Mouse (Mus musculus): Measurements from ENCODE around the gene Wee2. TPM values are rescaled to one million over a fixed set of nuclear protein-coding genes. Genes with fewer than 3 reads are reported as not detected.

Gene Wee2
- polyA plus RNA-seq, 1 experiment from 2014 or later: not detected

- ATAC-seq: no peak
- no peak for DNase-seq
- WGBS (ENCODE audit: insufficient replicate concordance): 68% methylated on average over 5 of the region's 5 CpGs
- no peaks in the 10 kb centered on the region for H3K9me3 ChIP-seq (ENCODE audit: low read length)
- peaks cover under 1% of the 10 kb centered on the region for H3K36me3 ChIP-seq (replicated peaks; ENCODE audit: insufficient read depth, low read length)
- no peak overlapping the region for H3K4me3 ChIP-seq (ENCODE audit: low read depth, low read length)
- H3K27me3 ChIP-seq (ENCODE audit: insufficient read depth, low read length): no peaks in the 10 kb centered on the region
- no peak overlapping the region for H3K4me2 ChIP-seq (ENCODE audit: low read depth, low read length)
- TF ChIP-seq CTCF (IDR thresholded peaks at IDR 0.05; ENCODE audit: low read depth) (no peak), EP300 (IDR thresholded peaks at IDR 0.05; ENCODE audit: low read depth) (no peak)
- H3K27ac ChIP-seq (ENCODE audit: low read depth): no peak overlapping the region
- H3K9ac ChIP-seq (replicated peaks): no peak overlapping the region
- H3K4me1 ChIP-seq (ENCODE audit: insufficient read depth): no peaks in the 10 kb centered on the region
Measured at GRCm38 (mm10) chr6:40413046-40413445, 25.8 kb upstream of the Wee2 start.

GRCm38 (mm10) chr6:40413565-40413964 is 25.3 kb upstream of the Wee2 start:
- H3K36me3 ChIP-seq (replicated peaks; ENCODE audit: insufficient read depth, low read length): no peaks in the 10 kb centered on the region; the same call in 1 of the 2 replicates
- no peak for TF ChIP-seq EP300 (IDR thresholded peaks at IDR 0.05; ENCODE audit: low read depth)
- no peak for TF ChIP-seq CTCF (IDR thresholded peaks at IDR 0.05; ENCODE audit: low read depth)
- no peaks in the 10 kb centered on the region for H3K9me3 ChIP-seq (ENCODE audit: low read length)
- WGBS (ENCODE audit: insufficient replicate concordance): 86% methylated on average over 3 of the region's 3 CpGs
- ATAC-seq: no peak
- H3K4me2 ChIP-seq (ENCODE audit: low read depth, low read length): no peak overlapping the region
- no peak overlapping the region for H3K9ac ChIP-seq (replicated peaks)
- H3K4me1 ChIP-seq (ENCODE audit: insufficient read depth): no peaks in the 10 kb centered on the region
- no peaks in the 10 kb centered on the region for H3K27me3 ChIP-seq (ENCODE audit: insufficient read depth, low read length)
- no peak overlapping the region for H3K27ac ChIP-seq (ENCODE audit: low read depth)
- no peak overlapping the region for H3K4me3 ChIP-seq (ENCODE audit: low read depth, low read length)
- no peak for DNase-seq

GRCm38 (mm10) chr6:40415799-40416198 is 23.1 kb upstream of the Wee2 start:
- no peak overlapping the region for H3K4me3 ChIP-seq (ENCODE audit: low read depth, low read length)
- 72% methylated on average over 5 of the region's 5 CpGs for WGBS (ENCODE audit: insufficient replicate concordance)
- no peaks in the 10 kb centered on the region for H3K4me1 ChIP-seq (ENCODE audit: insufficient read depth)
- no peak overlapping the region for H3K9ac ChIP-seq (replicated peaks)
- no peaks in the 10 kb centered on the region for H3K27me3 ChIP-seq (ENCODE audit: insufficient read depth, low read length)
- H3K36me3 ChIP-seq (replicated peaks; ENCODE audit: insufficient read depth, low read length): peaks cover 2% of the 10 kb centered on the region; the same call in 1 of the 2 replicates
- H3K4me2 ChIP-seq (ENCODE audit: low read depth, low read length): no peak overlapping the region
- no peak for TF ChIP-seq EP300 (IDR thresholded peaks at IDR 0.05; ENCODE audit: low read depth)
- no peak for TF ChIP-seq CTCF (IDR thresholded peaks at IDR 0.05; ENCODE audit: low read depth)
- ATAC-seq (no peak), DNase-seq (no peak)
- no peak overlapping the region for H3K27ac ChIP-seq (ENCODE audit: low read depth)
- H3K9me3 ChIP-seq (ENCODE audit: low read length): no peaks in the 10 kb centered on the region

- TF ChIP-seq EP300 (IDR thresholded peaks at IDR 0.05; ENCODE audit: low read depth) (no peak), CTCF (IDR thresholded peaks at IDR 0.05; ENCODE audit: low read depth) (no peak)
Measured at GRCm38 (mm10) chr6:40418386-40418785, 20.5 kb upstream of the Wee2 start.

GRCm38 (mm10) chr6:40421099-40421498 is 17.8 kb upstream of the Wee2 start:
- H3K4me2 ChIP-seq (ENCODE audit: low read depth, low read length): no peak overlapping the region

More at GRCm38 (mm10) chr6:40418386-40418785, 20.5 kb upstream of the Wee2 start:
- no peak overlapping the region for H3K9ac ChIP-seq (replicated peaks)
- WGBS (ENCODE audit: insufficient replicate concordance): 86% methylated on average over 4 of the region's 4 CpGs
- DNase-seq (no peak), ATAC-seq (no peak)
- H3K36me3 ChIP-seq (replicated peaks; ENCODE audit: insufficient read depth, low read length): peaks cover 9% of the 10 kb centered on the region
- H3K4me3 ChIP-seq (ENCODE audit: low read depth, low read length): no peak overlapping the region
- H3K27me3 ChIP-seq (ENCODE audit: insufficient read depth, low read length): no peaks in the 10 kb centered on the region
- no peaks in the 10 kb centered on the region for H3K9me3 ChIP-seq (ENCODE audit: low read length)
- H3K27ac ChIP-seq (ENCODE audit: low read depth): no peak overlapping the region
- no peak overlapping the region for H3K4me2 ChIP-seq (ENCODE audit: low read depth, low read length)
- H3K4me1 ChIP-seq (ENCODE audit: insufficient read depth): no peaks in the 10 kb centered on the region

GRCm38 (mm10) chr6:40423013-40423412 is 15.9 kb upstream of the Wee2 start:
- WGBS (ENCODE audit: insufficient replicate concordance): 86% methylated on average over 1 of the region's 1 CpGs
- H3K4me2 ChIP-seq (ENCODE audit: low read depth, low read length): no peak overlapping the region
- DNase-seq (no peak), ATAC-seq (no peak)
- H3K9me3 ChIP-seq (ENCODE audit: low read length): no peaks in the 10 kb centered on the region
- TF ChIP-seq CTCF (IDR thresholded peaks at IDR 0.05; ENCODE audit: low read depth) (no peak), EP300 (IDR thresholded peaks at IDR 0.05; ENCODE audit: low read depth) (no peak)
- no peak overlapping the region for H3K27ac ChIP-seq (ENCODE audit: low read depth)
- H3K4me1 ChIP-seq (ENCODE audit: insufficient read depth): no peaks in the 10 kb centered on the region
- no peaks in the 10 kb centered on the region for H3K27me3 ChIP-seq (ENCODE audit: insufficient read depth, low read length)
- peaks cover 9% of the 10 kb centered on the region for H3K36me3 ChIP-seq (replicated peaks; ENCODE audit: insufficient read depth, low read length)
- H3K9ac ChIP-seq (replicated peaks): no peak overlapping the region
- H3K4me3 ChIP-seq (ENCODE audit: low read depth, low read length): no peak overlapping the region

More at GRCm38 (mm10) chr6:40421099-40421498, 17.8 kb upstream of the Wee2 start:
- TF ChIP-seq CTCF (IDR thresholded peaks at IDR 0.05; ENCODE audit: low read depth): no peak
- TF ChIP-seq EP300 (IDR thresholded peaks at IDR 0.05; ENCODE audit: low read depth): no peak
- Histone ChIP-seq H3K4me1 (ENCODE audit: insufficient read depth) (no peaks in the 10 kb centered on the region), H3K9ac (replicated peaks) (no peak overlapping the region), H3K9me3 (ENCODE audit: low read length) (no peaks in the 10 kb centered on the region), H3K4me3 (ENCODE audit: low read depth, low read length) (no peak overlapping the region), H3K27ac (ENCODE audit: low read depth) (no peak overlapping the region), H3K36me3 (replicated peaks; ENCODE audit: insufficient read depth, low read length) (peaks cover 9% of the 10 kb centered on the region), H3K27me3 (ENCODE audit: insufficient read depth, low read length) (no peaks in the 10 kb centered on the region)
- WGBS (ENCODE audit: insufficient replicate concordance): 87% methylated on average over 6 of the region's 6 CpGs
- DNase-seq (no peak), ATAC-seq (no peak)

- H3K36me3 ChIP-seq (replicated peaks; ENCODE audit: insufficient read depth, low read length): peaks cover 9% of the 10 kb centered on the region
- no peaks in the 10 kb centered on the region for H3K27me3 ChIP-seq (ENCODE audit: insufficient read depth, low read length)
- no peak overlapping the region for H3K4me3 ChIP-seq (ENCODE audit: low read depth, low read length)
- H3K4me2 ChIP-seq (ENCODE audit: low read depth, low read length): no peak overlapping the region
- no peaks in the 10 kb centered on the region for H3K9me3 ChIP-seq (ENCODE audit: low read length)
- no peak overlapping the region for H3K27ac ChIP-seq (ENCODE audit: low read depth)
- ATAC-seq (no peak), DNase-seq (peak; percentile 63)
- TF ChIP-seq EP300 (IDR thresholded peaks at IDR 0.05; ENCODE audit: low read depth): no peak
- peak; percentile 77 for TF ChIP-seq CTCF (IDR thresholded peaks at IDR 0.05; ENCODE audit: low read depth)
- WGBS (ENCODE audit: insufficient replicate concordance): 63% methylated on average over 1 of the region's 1 CpGs
- no peaks in the 10 kb centered on the region for H3K4me1 ChIP-seq (ENCODE audit: insufficient read depth)
- no peak overlapping the region for H3K9ac ChIP-seq (replicated peaks)
Measured at GRCm38 (mm10) chr6:40423774-40424173, 15.1 kb upstream of the Wee2 start.
